Mouse (Mus musculus): ENCODE data around the gene Pomgnt2. TPM values are rescaled to one million over a fixed set of nuclear protein-coding genes. Genes with fewer than 3 reads are reported as not detected.

Gene Pomgnt2
- total and polyA plus RNA-seq, 3 experiments = not detected

DNA sequence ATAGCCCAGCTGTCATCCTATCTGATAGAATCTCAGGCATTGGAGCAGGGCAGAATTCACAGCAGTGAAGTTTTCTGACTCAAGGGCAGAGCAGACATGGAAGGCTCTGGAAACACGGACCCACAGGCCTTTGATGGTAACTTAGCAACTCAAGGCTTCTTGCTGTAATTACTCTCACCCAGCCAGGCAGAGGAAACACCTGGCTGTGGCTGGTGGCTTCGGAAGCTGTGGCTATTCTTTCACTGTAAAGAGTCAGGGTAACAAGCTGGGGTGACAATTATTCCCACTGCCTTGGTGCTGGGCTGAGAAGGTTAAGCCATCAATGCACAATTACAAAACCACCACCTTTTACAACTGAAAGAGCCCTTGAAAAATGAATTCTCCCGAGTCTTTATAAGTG lies 3.9 kb downstream of the Pomgnt2 start:
- no peak overlapping the region for H3K9ac ChIP-seq (ENCODE audit: insufficient read depth, low read depth)
- H3K4me3 ChIP-seq (replicated peaks in 1 of 3; ENCODE audit: low read depth in 2 of 3, low read length in 2 of 3, poor library complexity in 1 of 3) = no peak overlapping the region
- 0 out of 2 replicates have a peak, but pooled peaks have one; percentile 22 for TF ChIP-seq EP300 (IDR thresholded peaks at IDR 0.05; ENCODE audit: low read length)
- no peak for TF ChIP-seq CHD1 (IDR thresholded peaks at IDR 0.05; ENCODE audit: low read depth, low read length)
- dilution Hi-C loops (cut with MboI; ENCODE audit: extremely low pct_ligation_motif_present, extremely low pct_unique_long_range_greater_than_20kb, low sequenced_read_pairs) (no loop called here), in situ Hi-C loops (cut with MboI; ENCODE audit: low pct_ligation_motif_present, low pct_unique_long_range_greater_than_20kb, low sequenced_read_pairs) (loop anchor here (25.0 kb wide), 1 partner anchor 506 kb away; the partner anchor contains the start of gene Cck)
- DNase-seq (ENCODE audit: extremely low read depth) = peak; percentile 43
- H3K36me3 ChIP-seq (replicated peaks in 1 of 2; ENCODE audit: control insufficient read depth in 1 of 2, insufficient read depth in 1 of 2, low read length in 1 of 2) = no peaks in the 10 kb centered on the region
- no peaks in the 10 kb centered on the region for H3K79me2 ChIP-seq (replicated peaks; ENCODE audit: control insufficient read depth, extremely low read depth, insufficient read depth, poor library complexity, severe bottlenecking)
- H3K27ac ChIP-seq (ENCODE audit: insufficient read depth, low read depth) = no peak overlapping the region
- no peak overlapping the region for H3K4me2 ChIP-seq (ENCODE audit: insufficient read depth, low read depth, poor library complexity, severe bottlenecking)
- H3K9me3 ChIP-seq (replicated peaks; ENCODE audit: low read length) = no peaks in the 10 kb centered on the region
- H3K27me3 ChIP-seq (replicated peaks) = peaks cover 11% of the 10 kb centered on the region
- peaks cover 7 to 25% of the 10 kb centered on the region in 2 experiments; a peak in 3 of 4 replicates for H3K4me1 ChIP-seq (ENCODE audit: control insufficient read depth in 1 of 2, insufficient read depth in 2 of 2)

- in situ Hi-C loops (cut with MboI; ENCODE audit: low pct_ligation_motif_present, low pct_unique_long_range_greater_than_20kb, low sequenced_read_pairs) = loop anchor here (25.0 kb wide), 1 partner anchor 504 kb away; the partner anchor contains the start of gene Cck
- H3K79me2 ChIP-seq (replicated peaks; ENCODE audit: control insufficient read depth, extremely low read depth, insufficient read depth, poor library complexity, severe bottlenecking) = no peaks in the 10 kb centered on the region
- no peak overlapping the region for H3K9ac ChIP-seq (ENCODE audit: insufficient read depth, low read depth)
- no peaks in the 10 kb centered on the region for H3K36me3 ChIP-seq (replicated peaks in 1 of 2; ENCODE audit: control insufficient read depth in 1 of 2, insufficient read depth in 1 of 2, low read length in 1 of 2)
- no peaks in the 10 kb centered on the region for H3K27me3 ChIP-seq (replicated peaks)
- no peak overlapping the region for H3K4me3 ChIP-seq (replicated peaks in 1 of 3; ENCODE audit: low read depth in 2 of 3, low read length in 2 of 3, poor library complexity in 1 of 3)
- peaks cover 7 to 25% of the 10 kb centered on the region in 2 experiments; a peak in 3 of 4 replicates for H3K4me1 ChIP-seq (ENCODE audit: control insufficient read depth in 1 of 2, insufficient read depth in 2 of 2)
- no peak for TF ChIP-seq MAZ (IDR thresholded peaks at IDR 0.05; ENCODE audit: low read depth, low read length)
- TF ChIP-seq MYC (IDR thresholded peaks at IDR 0.05; ENCODE audit: low read depth, low read length) = no peak
- no peak for TF ChIP-seq BHLHE40 (IDR thresholded peaks at IDR 0.05; ENCODE audit: low read depth, low read length)
- no peak for TF ChIP-seq MXI1 (IDR thresholded peaks at IDR 0.05; ENCODE audit: low read depth, low read length)
- no peak for TF ChIP-seq ZC3H11A (IDR thresholded peaks at IDR 0.05; ENCODE audit: low read depth, low read length)
- TF ChIP-seq MEF2A (IDR thresholded peaks at IDR 0.05; ENCODE audit: borderline replicate concordance, low read depth, low read length) = no peak
- TF ChIP-seq RCOR1 (conservative IDR thresholded peaks at IDR 0.05; ENCODE audit: low read depth, low read length) = no peak
- no peak for TF ChIP-seq ETS1 (conservative IDR thresholded peaks at IDR 0.05; ENCODE audit: low read depth, low read length)
- TF ChIP-seq POLR2A (IDR thresholded peaks at IDR 0.05; ENCODE audit: low read depth, low read length) = no peak
- TF ChIP-seq NRF1 (IDR thresholded peaks at IDR 0.05; ENCODE audit: low read depth, low read length) = no peak
- TF ChIP-seq JUND (conservative IDR thresholded peaks at IDR 0.05; ENCODE audit: low read depth, low read length) = no peak
- no peak for TF ChIP-seq PAX5 (IDR thresholded peaks at IDR 0.05; ENCODE audit: low read length)
- no peak for TF ChIP-seq TCF12 (IDR thresholded peaks at IDR 0.05; ENCODE audit: low read depth, low read length)
- no peak for TF ChIP-seq ZMIZ1 (IDR thresholded peaks at IDR 0.05; ENCODE audit: low read depth, low read length)
- no peak for TF ChIP-seq USF2 (conservative IDR thresholded peaks at IDR 0.05; ENCODE audit: low read depth, low read length)
- no peak for TF ChIP-seq SMC3 (IDR thresholded peaks at IDR 0.05; ENCODE audit: low read depth, low read length)
- H3K4me2 ChIP-seq (ENCODE audit: insufficient read depth, low read depth, poor library complexity, severe bottlenecking) = no peak overlapping the region
- H3K9me3 ChIP-seq (replicated peaks; ENCODE audit: low read length) = no peaks in the 10 kb centered on the region
- no peak for DNase-seq (ENCODE audit: extremely low read depth)
- dilution Hi-C loops (cut with MboI; ENCODE audit: extremely low pct_ligation_motif_present, extremely low pct_unique_long_range_greater_than_20kb, low sequenced_read_pairs) = no loop called here
- H3K27ac ChIP-seq (ENCODE audit: insufficient read depth, low read depth) = no peak overlapping the region
Measured at GRCm38 (mm10) chr9:121991041-121991440, 5.9 kb downstream of the Pomgnt2 start.

Measured in CH12.LX (cell line).